In the genomic region with DNA sequence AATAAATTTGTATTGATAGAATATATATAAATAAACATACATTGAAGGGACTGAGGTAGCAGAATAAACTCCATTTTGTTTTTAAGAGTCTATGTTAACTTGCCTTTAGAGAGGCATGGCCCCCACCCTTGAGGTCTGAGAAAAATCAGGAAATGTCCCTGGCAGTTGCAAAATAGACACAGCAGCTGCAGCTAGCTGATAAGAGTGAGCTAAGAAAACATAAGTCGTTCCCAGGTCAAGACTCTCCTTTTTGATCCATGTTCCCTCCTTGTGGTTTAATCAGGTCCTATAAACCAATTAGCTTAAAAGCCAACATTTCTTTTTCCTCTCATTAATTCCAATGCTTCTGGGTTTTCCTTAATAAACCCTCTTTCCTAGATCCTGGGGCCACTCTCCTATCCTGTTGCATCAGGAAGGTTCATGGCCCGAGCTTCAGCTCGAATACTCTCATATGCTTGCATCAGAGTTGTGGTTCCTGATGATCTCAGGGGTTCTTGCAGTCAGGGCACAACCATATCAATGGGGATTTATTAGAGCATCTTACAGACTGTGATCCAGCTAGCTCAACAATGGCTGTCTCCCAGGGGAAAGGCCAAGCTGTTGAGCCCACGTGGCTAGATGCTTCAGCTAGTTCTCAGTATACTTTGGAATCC, we compare ENCODE assay signal across 15 mouse cellular contexts. TPM values are rescaled to one million over a fixed set of nuclear protein-coding genes. Genes with fewer than 3 reads are reported as not detected.
DNase-seq lines count a peak whose midpoint lies in the region; ATAC-seq and TF ChIP-seq lines count a peak whose summit lies in the region.
"Had no signal": no experiment of that assay in that cellular context is flagged by ENCODE, and none has a peak within 500 bp of the region (broad histone marks: within the 10 kb centered on the region; RNA-seq: fewer than 3 reads in every experiment).

No protein-coding gene starts in this region.

- no peak for ATAC-seq in embryonic facial prominence, embryonic 14.5 days (ENCODE audit: low read depth)
- ATAC-seq in liver, embryonic 11.5 days (replicated peaks; ENCODE audit: low FRiP score) = peak; percentile 87

- H3K9ac ChIP-seq in embryonic facial prominence, embryonic 14.5 days (ENCODE audit: low read depth, low read length) = no peak overlapping the region
- H3K9ac ChIP-seq in liver, embryonic 11.5 days (ENCODE audit: low read depth, low read length) = no peak overlapping the region
- H3K9ac ChIP-seq: lung, embryonic 15.5 days had no signal

- TF ChIP-seq POLR2A in lung, adult 2 months (IDR thresholded peaks at IDR 0.05; ENCODE audit: borderline replicate concordance, extremely low read depth, low read depth, low read length) = no peak

- H3K9me3 ChIP-seq in embryonic facial prominence, embryonic 14.5 days (ENCODE audit: control insufficient read depth, low read length) = no peaks in the 10 kb centered on the region
- no peaks in the 10 kb centered on the region for H3K9me3 ChIP-seq in embryonic facial prominence, embryonic 10.5 days
- no peaks in the 10 kb centered on the region for H3K9me3 ChIP-seq in liver, embryonic 11.5 days (ENCODE audit: control insufficient read depth, low read length)
- H3K9me3 ChIP-seq: lung, embryonic 15.5 days had no signal

- peak; percentile 5 for DNase-seq in embryonic facial prominence, embryonic 14.5 days (ENCODE audit: low spot score)
- no peak for DNase-seq in embryonic facial prominence, embryonic 10.5 days (ENCODE audit: low spot score)
- peak; percentile 23 for DNase-seq in lung, postnatal 10 days
- no peak for DNase-seq in lung, adult 2 months
- DNase-seq in liver, embryonic 11.5 days (ENCODE audit: low spot score) = no peak
- DNase-seq in right cerebral cortex, postnatal 10 days (ENCODE audit: low spot score in 2 of 2) = no peak
- no peak for DNase-seq in cerebellum, adult 8-10 months
- no peak for DNase-seq in adrenal gland, postnatal 36 days
- DNase-seq: cerebellum, postnatal 36 days; gastrocnemius, postnatal 25 days; heart, postnatal 14 days; right cerebral cortex, postnatal 14 days; thymus, adult 2 months had no signal

- 66% methylated on average over 4 of the region's 4 CpGs for WGBS in embryonic facial prominence, embryonic 14.5 days
- 74% methylated on average over 4 of the region's 4 CpGs for WGBS in embryonic facial prominence, embryonic 10.5 days
- 31% methylated on average over 4 of the region's 4 CpGs for WGBS in lung, adult 2 months
- 33% methylated on average over 4 of the region's 4 CpGs for WGBS in liver, embryonic 11.5 days

- no peak for TF ChIP-seq CTCF in lung, adult 2 months (IDR thresholded peaks at IDR 0.05; ENCODE audit: insufficient read depth, low read length)

- H3K4me3 ChIP-seq in embryonic facial prominence, embryonic 14.5 days (ENCODE audit: low read depth, low read length) = no peak overlapping the region
- no peak overlapping the region for H3K4me3 ChIP-seq in embryonic facial prominence, embryonic 10.5 days
- no peak overlapping the region for H3K4me3 ChIP-seq in lung, adult 2 months (replicated peaks; ENCODE audit: extremely low read depth, low read depth, low read length)
- H3K4me3 ChIP-seq in liver, embryonic 11.5 days (ENCODE audit: low read depth, low read length) = no peak overlapping the region
- H3K4me3 ChIP-seq: layer of hippocampus, adult 2 months; lung, embryonic 15.5 days had no signal

- H3K4me2 ChIP-seq in embryonic facial prominence, embryonic 14.5 days (ENCODE audit: low read depth, low read length) = no peak overlapping the region
- no peak overlapping the region for H3K4me2 ChIP-seq in liver, embryonic 11.5 days
- H3K4me2 ChIP-seq: lung, embryonic 15.5 days had no signal

- no peak overlapping the region for H3K27ac ChIP-seq in embryonic facial prominence, embryonic 14.5 days (replicated peaks; ENCODE audit: low read depth, low read length)
- H3K27ac ChIP-seq in embryonic facial prominence, embryonic 10.5 days (replicated peaks) = no peak overlapping the region
- H3K27ac ChIP-seq in liver, embryonic 11.5 days (ENCODE audit: low read depth, low read length) = no peak overlapping the region
- H3K27ac ChIP-seq: layer of hippocampus, adult 2 months; lung, embryonic 15.5 days had no signal

- H3K27me3 ChIP-seq in embryonic facial prominence, embryonic 14.5 days (replicated peaks; ENCODE audit: control insufficient read depth, insufficient read depth, low read length) = no peaks in the 10 kb centered on the region
- no peaks in the 10 kb centered on the region for H3K27me3 ChIP-seq in embryonic facial prominence, embryonic 10.5 days (replicated peaks; ENCODE audit: low read depth, poor library complexity, severe bottlenecking)
- H3K27me3 ChIP-seq in liver, embryonic 11.5 days (replicated peaks; ENCODE audit: control insufficient read depth, insufficient read depth, low read length) = no peaks in the 10 kb centered on the region
- H3K27me3 ChIP-seq: lung, embryonic 15.5 days had no signal

- H3K36me3 ChIP-seq in embryonic facial prominence, embryonic 14.5 days (ENCODE audit: control insufficient read depth, insufficient read depth, low read length) = no peaks in the 10 kb centered on the region
- peaks cover 12% of the 10 kb centered on the region for H3K36me3 ChIP-seq in embryonic facial prominence, embryonic 10.5 days (replicated peaks)
- no peaks in the 10 kb centered on the region for H3K36me3 ChIP-seq in liver, embryonic 11.5 days (ENCODE audit: control insufficient read depth, insufficient read depth, low read length)
- H3K36me3 ChIP-seq: lung, embryonic 15.5 days had no signal

- no peaks in the 10 kb centered on the region for H3K4me1 ChIP-seq in embryonic facial prominence, embryonic 14.5 days (ENCODE audit: control insufficient read depth, insufficient read depth, low read length)
- no peaks in the 10 kb centered on the region for H3K4me1 ChIP-seq in embryonic facial prominence, embryonic 10.5 days
- peaks cover 2% of the 10 kb centered on the region; the same call in 1 of the 2 replicates for H3K4me1 ChIP-seq in lung, adult 2 months (ENCODE audit: control insufficient read depth, insufficient read depth, low read length)
- peaks cover 6% of the 10 kb centered on the region for H3K4me1 ChIP-seq in liver, embryonic 11.5 days (replicated peaks; ENCODE audit: control insufficient read depth, insufficient read depth, low read length)
- H3K4me1 ChIP-seq: lung, embryonic 15.5 days had no signal

RNA-seq across cellular contexts. Expression of a gene that starts 12.1 kb away (rescaled TPM):
- polyA plus RNA-seq in embryonic facial prominence, embryonic 14.5 days (2014; fragmentation: Nextera tagmentation; extraction: Ambion mirVana) = 27.5 and 31.4 TPM in 2 replicates
- polyA plus RNA-seq in embryonic facial prominence, embryonic 10.5 days (2016; fragmentation: Nextera tagmentation; extraction: Ambion mirVana) = 16.0 and 16.8 TPM in 2 replicates
- polyA plus RNA-seq in lung, adult 2 months (2012; rRNA removed) = 3.6 and 4.6 TPM in 2 replicates
- 19.8 and 22.4 TPM in 2 replicates for polyA plus RNA-seq in liver, embryonic 11.5 days (2014; fragmentation: Nextera tagmentation; extraction: Ambion mirVana)
- 10 to 100 TPM; 61.8 to 63.1 TPM for total RNA-seq in adrenal gland, postnatal 36 days (2021)

RNA-seq across cellular contexts. Expression of a gene that starts 23.2 kb away (rescaled TPM):
- polyA plus RNA-seq in embryonic facial prominence, embryonic 14.5 days (2014; fragmentation: Nextera tagmentation; extraction: Ambion mirVana) = 72.7 and 78.6 TPM in 2 replicates
- polyA plus RNA-seq in embryonic facial prominence, embryonic 10.5 days (2016; fragmentation: Nextera tagmentation; extraction: Ambion mirVana) = 46.4 and 47.0 TPM in 2 replicates
- 9.7 and 17.3 TPM in 2 replicates for polyA plus RNA-seq in lung, adult 2 months (2012; rRNA removed)
- 29.3 and 40.0 TPM in 2 replicates for polyA plus RNA-seq in liver, embryonic 11.5 days (2014; fragmentation: Nextera tagmentation; extraction: Ambion mirVana)
- total RNA-seq in adrenal gland, postnatal 36 days (2021) = 100 to 1,000 TPM; 121 to 161 TPM

Comparison
In these comparisons a context has a peak if more than half of its experiments do, and no peak if none do; other contexts are left out.
1. DNase-seq: peak in embryonic facial prominence, embryonic 14.5 days (single experiment) and lung, postnatal 10 days (single experiment); none in embryonic facial prominence, embryonic 10.5 days (single experiment), lung, adult 2 months (single experiment), liver, embryonic 11.5 days (single experiment), right cerebral cortex, postnatal 10 days (0 of 2), cerebellum, adult 8-10 months (single experiment) and adrenal gland, postnatal 36 days (0 of 2).